Mouse (Mus musculus) cerebellum, adult 2 months (tissue): ENCODE results near the gene Mta1.

Experiments used
- CTCF ChIP-seq: fragments of 200-500 bp; IDR thresholded peaks from 2 replicates; pipeline ENCODE4 v1.5.1; 2011; ENCODE audit warnings: low read depth, mild to moderate bottlenecking, control low read depth, low read length, moderate library complexity, borderline replicate concordance; ENCODE audit not compliant: insufficient read depth
- POLR2A ChIP-seq: fragments of 200-500 bp; IDR thresholded peaks from 2 replicates; pipeline ENCODE4 v1.6.1; 2011; ENCODE audit warnings: low read length, control low read depth, borderline replicate concordance; ENCODE audit not compliant: insufficient read depth

DNA sequence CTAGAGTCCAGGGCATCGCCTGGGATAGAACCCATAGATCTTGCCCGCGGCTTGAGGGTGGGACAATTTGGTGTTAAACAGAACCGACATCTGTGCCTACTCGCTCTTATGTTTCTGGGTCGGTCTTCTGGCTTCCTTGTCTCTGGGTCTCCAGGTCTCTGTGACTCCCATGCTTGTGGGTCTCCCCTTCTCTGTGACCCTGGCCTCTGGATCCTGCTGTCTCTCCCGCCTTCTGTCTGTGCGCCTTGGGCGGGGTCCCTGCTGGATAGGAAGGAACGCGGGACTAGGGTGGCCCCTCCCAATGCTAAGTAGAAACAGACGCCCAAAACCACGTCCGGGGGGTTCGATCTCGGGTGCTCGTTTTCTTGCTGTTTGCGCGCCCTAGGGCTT, 54.2 kb downstream of the Mta1 start:
- no peak for TF ChIP-seq POLR2A
- TF ChIP-seq CTCF = no peak
